Mouse (Mus musculus): Measurements from ENCODE around the gene Fem1b.
A peak's percentile ranks its signal among the peaks of the same experiment; 100 is the strongest.
"Not testable (repeated sequence)": the region's sequence is repeated elsewhere in the genome, so short reads cannot be mapped to it uniquely, and the experiment has no call there.

Gene Fem1b

DNA sequence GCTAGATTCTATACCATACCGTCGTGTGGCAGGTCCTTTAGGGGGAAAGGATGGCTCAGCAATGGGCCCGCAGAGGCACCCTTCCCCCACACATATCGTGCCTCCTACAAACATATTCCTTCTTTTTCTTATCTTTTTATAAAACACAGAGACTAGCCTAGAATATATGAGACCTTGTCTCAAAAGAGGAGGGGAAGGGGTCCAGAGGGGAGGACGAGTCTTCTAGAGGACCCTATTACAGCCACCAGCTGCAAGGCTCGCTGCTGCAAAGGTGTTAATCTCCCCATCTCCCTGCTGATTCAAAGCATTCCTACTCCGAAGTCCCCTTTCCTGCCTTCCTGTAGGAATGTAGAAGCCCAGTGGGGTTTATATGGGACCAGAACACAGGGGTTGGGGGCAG, 14.7 kb upstream of the Fem1b start:
- no peak for DNase-seq (ENCODE audit: low spot score)

- no peak for DNase-seq (ENCODE audit: low spot score)
Measured at GRCm38 (mm10) chr9:62825791-62826393, 14.2 kb upstream of the Fem1b start.

DNA sequence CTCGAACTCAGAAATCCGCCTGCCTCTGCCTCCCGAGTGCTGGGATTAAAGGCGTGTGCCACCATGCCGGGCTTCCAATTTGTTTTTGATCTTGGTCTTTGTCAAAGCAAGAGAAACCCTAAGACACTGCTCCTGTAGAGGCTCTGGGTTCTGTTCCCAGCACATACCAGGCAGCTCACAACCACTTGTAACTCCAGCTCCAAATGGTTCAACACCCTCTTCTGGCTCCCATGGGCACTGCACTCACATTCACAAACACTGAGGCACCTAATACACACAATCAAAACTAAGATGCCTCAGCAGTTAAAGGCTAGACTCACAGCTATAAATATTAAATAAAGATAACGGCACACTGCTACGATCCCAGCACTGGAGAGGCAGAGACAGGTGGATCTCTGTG, 10.1 kb upstream of the Fem1b start:
- DNase-seq (ENCODE audit: low spot score) = no peak

GRCm38 (mm10) chr9:62820829-62821228, 9.1 kb upstream of the Fem1b start:
- no peak for DNase-seq (ENCODE audit: low spot score)

- not testable (repeated sequence) for DNase-seq (ENCODE audit: low spot score)
Measured at GRCm38 (mm10) chr9:62819910-62820309, 8.2 kb upstream of the Fem1b start.

GRCm38 (mm10) chr9:62819494-62819893, 7.8 kb upstream of the Fem1b start:
- no peak for DNase-seq (ENCODE audit: low spot score)

GRCm38 (mm10) chr9:62817828-62818614, 6.3 kb upstream of the Fem1b start:
- DNase-seq (ENCODE audit: low spot score) = no peak

- DNase-seq (ENCODE audit: low spot score) = no peak
Measured at GRCm38 (mm10) chr9:62817099-62817571, 5.4 kb upstream of the Fem1b start.

DNA sequence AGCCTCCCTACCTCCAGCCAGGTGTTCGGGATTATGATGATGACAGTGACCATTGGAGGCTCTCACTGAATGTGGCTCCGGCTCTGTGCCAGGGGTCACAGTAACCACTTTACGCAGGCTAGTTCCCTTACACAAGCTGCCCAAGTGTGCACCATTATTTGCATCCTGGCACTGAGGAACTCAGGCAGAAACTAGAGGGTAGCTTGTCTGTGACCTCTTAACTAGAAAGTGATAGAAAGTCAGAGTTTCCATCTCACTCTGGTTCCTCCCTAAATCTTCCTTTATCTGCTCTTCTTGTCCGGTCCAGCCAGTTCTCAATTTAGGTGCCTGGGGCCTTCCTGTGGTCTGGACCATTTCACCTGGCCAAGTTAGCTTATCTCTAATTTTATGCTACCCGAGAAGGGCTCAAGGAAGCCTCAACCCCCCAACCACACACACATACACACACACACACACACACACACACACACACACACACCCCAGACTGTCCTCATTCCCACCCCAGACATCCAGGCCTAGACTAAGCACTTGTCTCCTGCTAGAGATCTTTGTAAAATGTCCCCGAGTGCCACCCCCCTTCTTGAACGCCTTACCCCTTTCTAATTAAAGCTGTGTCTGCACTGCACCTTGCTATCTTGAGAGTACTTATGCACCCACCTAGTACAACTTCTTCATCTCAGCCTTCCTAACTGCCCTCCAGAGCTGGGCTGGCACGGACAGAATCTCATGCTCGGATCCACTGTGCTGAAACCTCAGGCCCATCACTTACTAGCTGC, 4.8 kb upstream of the Fem1b start:
- no peak for DNase-seq (ENCODE audit: low spot score)

DNA sequence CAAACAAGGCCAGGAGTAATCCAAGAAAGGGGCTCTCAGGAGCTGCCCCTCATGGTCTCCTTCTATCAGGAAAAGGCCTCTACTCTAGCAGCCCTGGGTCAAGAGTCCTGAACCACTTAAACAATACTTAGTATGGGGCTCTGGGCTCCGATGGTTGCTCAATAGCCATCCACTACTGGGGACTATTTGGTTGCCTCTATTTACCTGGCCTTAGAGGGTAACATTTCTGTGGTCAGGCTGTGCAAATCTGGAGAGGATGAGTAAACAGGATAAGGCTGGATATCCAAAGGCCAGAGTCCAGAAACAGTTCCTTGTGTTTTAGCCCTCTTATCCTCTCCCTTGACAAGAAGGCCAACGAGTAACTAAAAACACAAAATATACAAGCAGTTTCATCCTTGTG, 3.0 kb upstream of the Fem1b start:
- DNase-seq (ENCODE audit: low spot score) = no peak

GRCm38 (mm10) chr9:62812216-62813049, 699 bp upstream of the Fem1b start:
- DNase-seq (ENCODE audit: low spot score) = no peak

DNA sequence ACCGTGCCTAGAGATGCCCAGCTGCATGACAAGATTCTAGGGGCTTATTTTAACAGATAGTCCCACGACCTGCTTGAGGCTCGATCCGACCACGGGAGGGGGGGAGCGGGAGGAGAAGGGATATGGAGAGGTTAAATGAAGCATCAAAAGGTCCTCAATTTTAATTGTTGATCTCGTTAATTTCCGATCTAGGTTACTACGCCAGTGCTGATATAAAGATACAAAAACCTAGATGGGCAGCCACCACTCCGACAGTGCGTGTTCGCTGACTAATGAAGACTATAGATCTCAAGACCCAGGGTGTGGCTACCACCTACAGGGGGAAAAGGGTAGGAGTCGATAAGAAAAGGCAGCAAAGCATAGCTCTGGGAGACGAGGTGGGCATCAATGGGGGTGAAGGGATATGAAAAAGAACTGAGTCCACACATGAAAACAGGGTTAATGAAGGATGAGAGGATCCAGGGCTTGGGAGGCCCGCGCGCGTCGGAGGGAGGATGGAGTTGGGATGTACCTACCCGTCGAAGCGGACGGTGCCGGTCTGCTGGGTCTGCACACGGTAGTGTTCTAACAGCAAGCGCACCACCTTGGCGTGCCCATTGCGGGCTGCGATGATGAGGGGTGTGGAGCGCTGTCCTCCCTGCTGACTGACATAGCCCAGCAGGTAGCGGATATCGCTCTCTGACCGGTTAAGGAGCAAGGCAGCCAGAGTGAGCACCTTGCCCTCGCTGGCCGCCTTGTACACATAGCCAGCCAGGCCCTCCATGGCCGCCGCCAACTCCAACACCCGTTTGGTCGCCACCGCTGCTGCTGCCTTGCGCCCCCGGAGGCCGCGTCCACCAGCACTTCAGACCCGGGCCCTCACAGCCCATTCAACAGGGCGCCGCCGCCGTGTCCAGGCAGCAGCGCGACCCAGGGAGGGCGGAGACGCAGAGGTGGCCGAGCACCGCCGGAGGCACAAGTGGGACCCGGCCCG, 905 bp downstream of the Fem1b start:
- DNase-seq (ENCODE audit: low spot score) = peak; percentile 76

DNA sequence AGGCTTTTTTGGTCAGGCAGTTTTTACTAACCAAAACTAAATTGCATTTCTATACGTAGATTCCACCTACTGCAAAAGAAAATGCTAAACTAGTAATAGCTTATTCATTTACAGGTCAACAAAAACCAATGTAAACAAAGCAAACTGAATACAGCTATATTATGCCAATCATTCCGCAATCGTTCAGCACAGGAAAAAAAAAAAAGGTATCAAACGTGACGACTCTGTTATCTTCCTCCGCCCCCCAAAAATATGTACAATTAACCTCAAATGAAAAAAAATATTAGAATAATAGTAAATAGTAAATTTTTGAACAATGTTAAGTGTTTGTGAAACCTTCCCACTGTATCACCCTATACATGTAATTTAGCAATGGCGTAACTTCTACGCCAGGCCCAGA, 1.6 kb downstream of the Fem1b start:
- no peak for DNase-seq (ENCODE audit: low spot score)

- not testable (repeated sequence) for DNase-seq (ENCODE audit: low spot score)
Measured at GRCm38 (mm10) chr9:62799218-62799617, 12.5 kb downstream of the Fem1b start.

DNA sequence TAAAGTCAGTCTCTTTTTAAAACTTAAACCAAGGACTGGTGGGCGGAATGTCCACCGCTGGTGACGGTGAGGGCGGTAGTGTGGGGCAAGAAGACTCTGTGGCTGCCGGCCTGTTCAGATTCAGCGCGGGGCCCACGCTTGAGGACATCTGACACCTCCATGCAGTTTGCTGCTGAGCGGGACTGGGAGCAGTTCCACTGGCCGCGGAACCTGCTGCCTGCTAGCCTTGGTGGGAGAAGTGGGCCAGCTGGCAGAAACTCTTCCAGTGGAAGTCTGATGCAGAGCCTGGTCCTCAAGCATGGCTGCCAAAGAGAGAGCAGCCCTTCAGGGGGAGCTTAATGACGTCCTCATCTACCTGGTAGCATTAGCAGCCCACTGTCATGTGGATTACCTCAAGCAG, 21.9 kb downstream of the Fem1b start:
- no peak for DNase-seq (ENCODE audit: low spot score)

DNA sequence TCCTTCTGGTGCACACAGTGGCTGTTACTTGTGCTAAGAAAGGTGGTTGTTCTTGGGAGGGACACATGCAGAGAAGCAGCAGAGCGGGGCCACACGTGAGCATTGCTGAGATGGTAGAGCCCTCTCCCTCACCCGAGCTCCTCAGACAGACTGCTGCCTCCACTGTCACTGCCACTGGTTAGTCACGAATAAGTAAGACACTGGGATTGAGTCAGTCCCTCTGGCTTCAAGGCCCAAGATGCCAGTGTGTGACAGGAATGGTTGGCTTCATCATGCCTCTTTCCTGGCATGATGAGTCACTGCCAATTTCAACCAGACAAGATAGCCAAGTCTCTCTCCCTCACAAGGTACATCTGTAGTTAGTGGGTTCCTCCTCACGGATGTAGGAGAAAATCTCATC, 25.0 kb downstream of the Fem1b start:
- no peak for DNase-seq (ENCODE audit: low spot score)

GRCm38 (mm10) chr9:62784233-62784632, 27.5 kb downstream of the Fem1b start:
- DNase-seq (ENCODE audit: low spot score) = no peak

- peak; percentile 84 for DNase-seq (ENCODE audit: low spot score)
Measured at GRCm38 (mm10) chr9:62782976-62783781, 28.6 kb downstream of the Fem1b start.

- no peak for DNase-seq (ENCODE audit: low spot score)
Measured at GRCm38 (mm10) chr9:62781965-62782364, 29.8 kb downstream of the Fem1b start.

DNA sequence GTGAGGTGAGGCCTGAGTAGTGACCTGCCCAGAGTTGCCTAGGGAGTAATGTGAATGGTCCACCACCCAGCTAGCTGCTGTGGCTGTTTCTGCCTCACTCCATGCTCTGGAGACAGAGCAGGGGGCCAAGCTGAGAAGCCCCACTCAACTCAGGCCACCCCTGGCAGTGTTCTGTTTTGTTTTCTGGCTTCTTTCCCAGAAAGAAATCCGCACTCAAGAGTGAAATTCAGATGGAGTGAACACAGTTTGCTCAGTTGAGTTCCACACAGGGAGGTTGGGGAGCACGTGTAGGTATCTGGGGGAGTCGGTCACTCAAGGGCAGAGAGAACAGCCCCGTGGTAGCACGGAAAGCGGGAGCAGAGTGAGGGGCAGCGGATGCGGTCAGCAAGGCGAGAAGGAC, 33.0 kb downstream of the Fem1b start:
- DNase-seq (ENCODE audit: low spot score) = no peak

Data from testis, postnatal 10 days (tissue).